Mouse (Mus musculus) c-Kit-positive CD71-positive TER-119-positive erythroid progenitor cells, embryonic 14.5 days (primary cell): ENCODE results near the gene 6430628N08Rik.

Source experiments
- DNase-seq: peaks from one replicate; pipeline ENCODE4 v3.0.0-alpha.2; 2013; ENCODE audit warnings: low spot score

Gene 6430628N08Rik

GRCm38 (mm10) chr4:115939295-115940102 lies 49.0 kb downstream of the 6430628N08Rik start, which contains the start of gene Dmbx1:
Gene Dmbx1 (minus strand): TSS chr4:115939926.
- no peak for DNase-seq

- DNase-seq: no peak
Measured at GRCm38 (mm10) chr4:115940681-115941080, 50.2 kb downstream of the 6430628N08Rik start.

DNA sequence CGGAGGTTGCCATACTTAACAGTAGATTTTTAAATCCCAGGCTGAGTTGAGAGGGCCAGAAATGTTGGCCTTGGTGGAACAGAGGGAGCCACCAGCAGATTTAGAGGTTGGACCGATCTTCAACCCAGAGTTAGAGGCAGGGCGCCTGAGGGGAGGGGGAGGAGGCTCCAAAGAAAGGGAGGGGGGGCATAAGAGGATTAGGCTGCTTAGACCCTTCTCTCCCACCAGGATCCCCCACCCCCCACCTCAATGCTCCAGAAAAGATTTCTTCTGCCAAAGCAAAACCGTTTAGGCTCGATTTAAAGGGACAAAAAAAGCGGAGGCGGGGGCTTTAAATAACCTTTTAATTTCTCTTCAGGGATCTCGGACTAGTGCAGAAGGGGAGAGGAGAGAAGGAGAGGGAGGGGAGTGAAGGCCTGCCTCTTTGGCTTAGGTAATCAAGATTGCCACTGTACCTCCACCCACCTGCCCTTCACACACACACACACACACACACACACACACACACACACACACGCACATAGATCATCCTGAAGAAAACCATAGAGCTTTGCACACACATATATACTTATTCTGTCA lies 50.9 kb downstream of the 6430628N08Rik start:
- no peak for DNase-seq

- DNase-seq: no peak
Measured at GRCm38 (mm10) chr4:115943669-115944314, 53.3 kb downstream of the 6430628N08Rik start.
